Mouse (Mus musculus): Measurements from ENCODE around the gene Iqsec2. TPM values are rescaled to one million over a fixed set of nuclear protein-coding genes. Genes with fewer than 3 reads are reported as not detected.

The Iqsec2 gene
- polyA plus RNA-seq, 1 experiment from 2014 or later, result 45.0 TPM

Other genes starting within 250 kb of the Iqsec2 start
- gene Hsd17b10, start 142.4 kb upstream of the Iqsec2 start, polyA plus RNA-seq (2014; fragmentation: Nextera tagmentation; extraction: Ambion mirVana), result 213 and 226 TPM in 2 replicates
- gene Ribc1, start 128.0 kb upstream of the Iqsec2 start, polyA plus RNA-seq (2014; fragmentation: Nextera tagmentation; extraction: Ambion mirVana), result 1.6 and 2.0 TPM in 2 replicates
- 59.6 and 64.7 TPM in 2 replicates for gene Smc1a, start 127.8 kb upstream of the Iqsec2 start, polyA plus RNA-seq (2014; fragmentation: Nextera tagmentation; extraction: Ambion mirVana)
- 19.9 and 31.7 TPM in 2 replicates for gene Kdm5c, start 88.8 kb downstream of the Iqsec2 start, polyA plus RNA-seq (2014; fragmentation: Nextera tagmentation; extraction: Ambion mirVana)
- gene Kantr, start 183.2 kb downstream of the Iqsec2 start, polyA plus RNA-seq (2014; fragmentation: Nextera tagmentation; extraction: Ambion mirVana), result 10.5 and 10.6 TPM in 2 replicates
- 11.5 and 13.6 TPM in 2 replicates for gene Tspyl2, start 198.2 kb downstream of the Iqsec2 start, polyA plus RNA-seq (2014; fragmentation: Nextera tagmentation; extraction: Ambion mirVana)
- gene Gpr173, start 224.4 kb downstream of the Iqsec2 start, polyA plus RNA-seq (2014; fragmentation: Nextera tagmentation; extraction: Ambion mirVana), result 2.0 and 2.7 TPM in 2 replicates